In genomic region chr8:109778993-109779421, GRCm38 (mm10) we compare ENCODE assay signal across 8 mouse cellular contexts. TPM values are rescaled to one million over a fixed set of nuclear protein-coding genes. Genes with fewer than 3 reads are reported as not detected.
DNase-seq lines count a peak whose midpoint lies in the region; ATAC-seq and TF ChIP-seq lines count a peak whose summit lies in the region.

No protein-coding gene starts in this region.

- H3K4me1 ChIP-seq in kidney, adult 2 months (ENCODE audit: control insufficient read depth, insufficient read depth, low read length) = peaks cover 12% of the 10 kb centered on the region
- H3K4me1 ChIP-seq in G1E (ENCODE audit: insufficient read depth, low read depth, low read length) = peaks cover 26% of the 10 kb centered on the region
- H3K4me1 ChIP-seq in limb, embryonic 14.5 days (ENCODE audit: control insufficient read depth, insufficient read depth, low read length) = peaks cover 10% of the 10 kb centered on the region
- peaks cover 20% of the 10 kb centered on the region for H3K4me1 ChIP-seq in midbrain, embryonic 16.5 days (ENCODE audit: control insufficient read depth, insufficient read depth, low read length)

- H3K4me3 ChIP-seq in kidney, adult 2 months (ENCODE audit: insufficient read depth, low read depth, low read length) = peak overlapping the region; percentile 85
- peak overlapping the region; percentile 92 for H3K4me3 ChIP-seq in G1E (ENCODE audit: low read depth, low read length)
- peak overlapping the region; percentile 92 for H3K4me3 ChIP-seq in limb, embryonic 14.5 days (replicated peaks; ENCODE audit: low read length)
- H3K4me3 ChIP-seq in midbrain, embryonic 16.5 days (ENCODE audit: low read depth, low read length) = peak overlapping the region; percentile 90

- H3K9ac ChIP-seq in limb, embryonic 14.5 days (ENCODE audit: low read depth, low read length, severe bottlenecking) = peak overlapping the region; percentile 91
- H3K9ac ChIP-seq in midbrain, embryonic 16.5 days (ENCODE audit: low read depth, low read length) = peak overlapping the region; percentile 91

- H3K36me3 ChIP-seq in kidney, adult 2 months (ENCODE audit: control insufficient read depth, insufficient read depth, low read length) = no peaks in the 10 kb centered on the region
- peaks cover 2% of the 10 kb centered on the region for H3K36me3 ChIP-seq in G1E (replicated peaks)
- no peaks in the 10 kb centered on the region for H3K36me3 ChIP-seq in limb, embryonic 14.5 days (ENCODE audit: control insufficient read depth, insufficient read depth, low read length)
- no peaks in the 10 kb centered on the region for H3K36me3 ChIP-seq in midbrain, embryonic 16.5 days (ENCODE audit: control insufficient read depth, insufficient read depth, low read length)

- under 1% methylated on average over 32 of the region's 32 CpGs for WGBS in kidney, adult 2 months
- WGBS in limb, embryonic 14.5 days = 2% methylated on average over 29 of the region's 32 CpGs
- under 1% methylated on average over 27 of the region's 32 CpGs for whole genome bisulfite sequencing in midbrain, embryonic 16.5 days

- peak; percentile 57 for DNase-seq in kidney, adult 2 months
- no peak for DNase-seq in kidney, postnatal 10 days
- DNase-seq in G1E (ENCODE audit: low spot score) = peak; percentile 47
- DNase-seq in heart, postnatal 4 days = peak; percentile 40
- DNase-seq in limb, embryonic 14.5 days (ENCODE audit: low spot score) = peak; percentile 32
- DNase-seq in urinary bladder, adult 2 months (ENCODE audit: low spot score) = peak; percentile 51

- no peaks in the 10 kb centered on the region for H3K9me3 ChIP-seq in G1E (replicated peaks)
- H3K9me3 ChIP-seq in limb, embryonic 14.5 days (ENCODE audit: control insufficient read depth, low read length) = no peaks in the 10 kb centered on the region
- no peaks in the 10 kb centered on the region for H3K9me3 ChIP-seq in midbrain, embryonic 16.5 days (replicated peaks; ENCODE audit: control insufficient read depth, low read length, poor library complexity, severe bottlenecking)

- TF ChIP-seq CTCF in kidney, adult 2 months (conservative IDR thresholded peaks at IDR 0.05; ENCODE audit: insufficient read depth, insufficient read length, low read depth, low read length) = no peak
- no peak for TF ChIP-seq CTCF in G1E (IDR thresholded peaks at IDR 0.05; ENCODE audit: low read depth, low read length)

- H3K27ac ChIP-seq in kidney, adult 2 months (ENCODE audit: insufficient read depth, low read depth, low read length) = peak overlapping the region; percentile 94
- H3K27ac ChIP-seq in limb, embryonic 14.5 days (replicated peaks; ENCODE audit: low read depth, low read length) = peak overlapping the region; percentile 97
- H3K27ac ChIP-seq in midbrain, embryonic 16.5 days (ENCODE audit: low read length) = peak overlapping the region; percentile 98

- peak overlapping the region; percentile 59 for H3K4me2 ChIP-seq in limb, embryonic 14.5 days (replicated peaks; ENCODE audit: low read depth, low read length, severe bottlenecking)
- H3K4me2 ChIP-seq in midbrain, embryonic 16.5 days (ENCODE audit: low read length) = peak overlapping the region; percentile 98

- no peak for TF ChIP-seq POLR2A in kidney, adult 2 months (IDR thresholded peaks at IDR 0.05; ENCODE audit: low read depth, low read length)
- TF ChIP-seq POLR2A in limb, embryonic 14.5 days (IDR thresholded peaks at IDR 0.05; ENCODE audit: borderline replicate concordance, extremely low read depth, insufficient read depth, insufficient read length) = no peak

- no peaks in the 10 kb centered on the region for H3K27me3 ChIP-seq in kidney, adult 2 months (replicated peaks; ENCODE audit: control insufficient read depth, insufficient read depth, low read length)
- peaks cover 9% of the 10 kb centered on the region; the same call in 1 of the 2 replicates for H3K27me3 ChIP-seq in G1E (ENCODE audit: insufficient read depth, low read length)
- no peaks in the 10 kb centered on the region for H3K27me3 ChIP-seq in limb, embryonic 14.5 days (ENCODE audit: control insufficient read depth, insufficient read depth, low read length)
- H3K27me3 ChIP-seq in midbrain, embryonic 16.5 days (ENCODE audit: control insufficient read depth, insufficient read depth, low read depth, low read length) = 0 out of 2 replicates have a peak, but pooled peaks cover 5% of the 10 kb centered on the region

- ATAC-seq in G1E (ENCODE audit: extremely low read depth, insufficient number of reproducible peaks, low FRiP score, poor library complexity, severe bottlenecking) = no peak
- ATAC-seq in common myeloid progenitor, adult 5-6 weeks (replicated peaks; ENCODE audit: low read depth, poor library complexity, severe bottlenecking) = 0 out of 2 replicates have a peak, but pooled peaks have one; percentile 1
- ATAC-seq in limb, embryonic 14.5 days (ENCODE audit: low FRiP score, low read depth) = peak; percentile 1; the same call in 1 of the 2 replicates
- no peak; the same call in 1 of the 2 replicates for ATAC-seq in midbrain, embryonic 16.5 days

RNA-seq across cellular contexts. Expression of gene Ap1g1, which starts 0.7 kb away (rescaled TPM):
- polyA plus RNA-seq in kidney, adult 2 months (2012; rRNA removed) = 67.0 and 72.0 TPM in 2 replicates
- total RNA-seq in G1E (2014; fragmentation: Nextera tagmentation) (114 and 127 TPM in 2 replicates), G1E (2017) (76.0 and 87.5 TPM in 2 replicates)
- polyA plus RNA-seq in G1E (2012) = 49.3 and 73.7 TPM in 2 replicates
- 53.6 and 71.5 TPM in 2 replicates for total RNA-seq in common myeloid progenitor, adult 5-6 weeks (2017)
- total RNA-seq in heart, postnatal 4 days (2021) = 10 to 100 TPM; 51.8 to 55.9 TPM
- polyA plus RNA-seq in limb, embryonic 14.5 days (2012; rRNA removed) = 63.1 and 71.1 TPM in 2 replicates
- 32.0 and 33.7 TPM in 2 replicates for polyA plus RNA-seq in limb, embryonic 14.5 days (2014; fragmentation: Nextera tagmentation; extraction: Ambion mirVana)
- polyA plus RNA-seq in midbrain, embryonic 16.5 days (2015; fragmentation: Nextera tagmentation; extraction: Ambion mirVana) = 53.0 and 55.4 TPM in 2 replicates
- 58.7 TPM in 2 replicates for polyA plus RNA-seq in urinary bladder, adult 2 months (2012; rRNA removed)

RNA-seq across cellular contexts. Expression of gene Atxn1l, which starts 41.5 kb away (rescaled TPM):
- polyA plus RNA-seq in kidney, adult 2 months (2012; rRNA removed) = 16.9 and 17.2 TPM in 2 replicates
- total RNA-seq in G1E (2014; fragmentation: Nextera tagmentation) = 27.6 and 29.5 TPM in 2 replicates
- 18.4 and 20.7 TPM in 2 replicates for total RNA-seq in G1E (2017)
- polyA plus RNA-seq in G1E (2012) = 33.4 and 36.8 TPM in 2 replicates
- total RNA-seq in common myeloid progenitor, adult 5-6 weeks (2017) = 8.9 and 13.4 TPM in 2 replicates
- 10 to 100 TPM; 33.6 to 34.4 TPM for total RNA-seq in heart, postnatal 4 days (2021)
- 16.2 and 19.0 TPM in 2 replicates for polyA plus RNA-seq in limb, embryonic 14.5 days (2012; rRNA removed)
- polyA plus RNA-seq in limb, embryonic 14.5 days (2014; fragmentation: Nextera tagmentation; extraction: Ambion mirVana) = 8.7 and 9.6 TPM in 2 replicates
- 3.7 and 5.1 TPM in 2 replicates for polyA plus RNA-seq in midbrain, embryonic 16.5 days (2015; fragmentation: Nextera tagmentation; extraction: Ambion mirVana)
- 11.3 and 13.7 TPM in 2 replicates for polyA plus RNA-seq in urinary bladder, adult 2 months (2012; rRNA removed)

Comparison
In these comparisons a context has a peak if more than half of its experiments do, and no peak if none do; other contexts are left out.
1. ATAC-seq: peak in common myeloid progenitor, adult 5-6 weeks (single experiment) and limb, embryonic 14.5 days (single experiment); none in G1E (single experiment) and midbrain, embryonic 16.5 days (single experiment).
2. Peak in every context shown above with its lines, with median percentiles within 50 percentile points of each other: H3K27ac ChIP-seq and H3K4me3 ChIP-seq.